Mouse (Mus musculus) embryonic facial prominence, embryonic 11.5 days (tissue): ENCODE measurements at regions not wholly inside any gene's neighbourhood (a gene's known extent, or its start where the extent isn't known, plus 50 kb on each side); places are given as distances from the start of the nearest gene placed in this dataset.

Experiments used
- ATAC-seq: fragments of 200-750 bp; cut with Nextera tagmentation; replicated peaks from 2 replicates; pipeline ENCODE4 v1.8.0; 2017; ENCODE audit warnings: low read depth; ENCODE audit not compliant: insufficient number of reproducible peaks, low FRiP score, low TSS enrichment
- DNase-seq: peaks from one replicate; pipeline ENCODE4 v3.0.0-alpha.2; 2015; ENCODE audit warnings: low spot score
- H3K27ac ChIP-seq: fragments of 300-500 bp; sonication (generic); replicated peaks from 2 replicates; pipeline ENCODE4 v1.5.1; 2014; ENCODE audit warnings: mild to moderate bottlenecking, low read depth, low read length, control low read depth
- H3K27me3 ChIP-seq: fragments of 300-500 bp; sonication (generic); 2 replicates; pipeline ENCODE4 v1.6.1; 2014; ENCODE audit warnings: mild to moderate bottlenecking, low read length, moderate library complexity, mixed read lengths; ENCODE audit not compliant: control insufficient read depth, insufficient read depth
- H3K36me3 ChIP-seq: fragments of 300-500 bp; sonication (generic); replicated peaks from 2 replicates; pipeline ENCODE4 v1.6.1; 2014; ENCODE audit warnings: low read depth, mild to moderate bottlenecking, low read length, moderate library complexity, mixed read lengths; ENCODE audit not compliant: control insufficient read depth, insufficient read depth
- H3K4me1 ChIP-seq: fragments of 300-500 bp; sonication (generic); 2 replicates; pipeline ENCODE4 v1.6.1; 2014; ENCODE audit warnings: low read length, mixed read lengths; ENCODE audit not compliant: control insufficient read depth, insufficient read depth
- H3K4me2 ChIP-seq: fragments of 300-500 bp; sonication (generic); 2 replicates; pipeline ENCODE4 v1.6.1; 2014; ENCODE audit warnings: low read depth, mild to moderate bottlenecking, control low read depth, low read length, moderate library complexity
- H3K4me3 ChIP-seq: fragments of 300-500 bp; sonication (generic); 2 replicates; pipeline ENCODE4 v1.5.1; 2014; ENCODE audit warnings: low read depth, low read length, control low read depth
- H3K9ac ChIP-seq: fragments of 300-500 bp; sonication (generic); replicated peaks from 2 replicates; pipeline ENCODE4 v1.6.1; 2014; ENCODE audit warnings: mild to moderate bottlenecking, control low read depth, low read length
- H3K9me3 ChIP-seq: fragments of 300-500 bp; sonication (generic); replicated peaks from 2 replicates; pipeline ENCODE4 v1.6.1; 2016; ENCODE audit warnings: mild to moderate bottlenecking, low read length, inconsistent platforms, mixed read lengths; ENCODE audit not compliant: control insufficient read depth
- WGBS: fragments of 180-500 bp; shearing (Covaris S2); extraction: QIAGEN DNeasy Blood & Tissue Kit; methylation state at CpG from one replicate; pipeline ENCODE4 v1.1.7; 2014; 5-methylcytosine and 5-hydroxymethylcytosine counted together

GRCm38 (mm10) chr8:8292577-8293247 lies 368.3 kb downstream of the Efnb2 start:
- Histone ChIP-seq H3K27me3 (no peaks in the 10 kb centered on the region), H3K4me1 (no peaks in the 10 kb centered on the region), H3K27ac (no peak overlapping the region), H3K9me3 (no peaks in the 10 kb centered on the region), H3K4me3 (no peak overlapping the region), H3K9ac (no peak overlapping the region), H3K36me3 (no peaks in the 10 kb centered on the region), H3K4me2 (no peak overlapping the region)
- 57% methylated on average over 6 of the region's 6 CpGs for WGBS
- ATAC-seq (no peak), DNase-seq (peak; percentile 35)

- ATAC-seq (no peak), DNase-seq (no peak)
- no peaks in the 10 kb centered on the region for H3K9me3 ChIP-seq
- H3K27ac ChIP-seq, result no peak overlapping the region
- H3K4me1 ChIP-seq, result no peaks in the 10 kb centered on the region
- no peak overlapping the region for H3K4me2 ChIP-seq
- WGBS, result 83% methylated on average over 4 of the region's 4 CpGs
- no peak overlapping the region for H3K4me3 ChIP-seq
- no peak overlapping the region for H3K9ac ChIP-seq
- H3K27me3 ChIP-seq, result no peaks in the 10 kb centered on the region
- H3K36me3 ChIP-seq, result no peaks in the 10 kb centered on the region
Observed at GRCm38 (mm10) chr8:8285876-8286275, 375.2 kb downstream of the Efnb2 start.

- ATAC-seq (no peak), DNase-seq (no peak)
- no peak overlapping the region for H3K27ac ChIP-seq
- WGBS, result 77% methylated on average over 1 of the region's 1 CpGs
- no peaks in the 10 kb centered on the region for H3K27me3 ChIP-seq
- H3K4me2 ChIP-seq, result no peak overlapping the region
- no peaks in the 10 kb centered on the region for H3K4me1 ChIP-seq
- H3K9ac ChIP-seq, result no peak overlapping the region
- no peaks in the 10 kb centered on the region for H3K36me3 ChIP-seq
- H3K9me3 ChIP-seq, result no peaks in the 10 kb centered on the region
- no peak overlapping the region for H3K4me3 ChIP-seq
Observed at GRCm38 (mm10) chr8:8274987-8275386, 386.1 kb downstream of the Efnb2 start.

DNA sequence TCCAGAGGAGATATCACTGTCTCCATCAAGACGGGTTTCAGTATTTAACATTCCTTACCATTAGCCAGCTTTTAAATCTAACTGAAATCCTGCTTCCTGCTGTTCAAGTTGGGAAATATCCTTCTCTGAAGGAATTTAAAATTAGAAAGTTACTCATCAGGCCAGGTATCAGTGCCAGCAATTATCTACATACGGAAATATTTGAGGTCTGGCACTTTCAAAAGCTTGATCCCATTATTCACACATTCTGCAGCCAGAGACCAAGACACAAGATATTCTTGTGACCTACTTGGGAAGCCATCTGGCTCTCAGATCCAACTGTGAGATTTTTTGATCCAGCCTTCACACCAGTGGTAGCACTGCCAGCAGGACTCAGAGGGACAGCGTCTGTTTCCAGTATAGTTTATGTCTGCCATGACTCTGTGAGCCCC lies 386.8 kb downstream of the Efnb2 start:
- 70% methylated on average over 3 of the region's 3 CpGs for WGBS
- Histone ChIP-seq H3K4me1 (no peaks in the 10 kb centered on the region), H3K36me3 (no peaks in the 10 kb centered on the region), H3K9ac (no peak overlapping the region), H3K27me3 (no peaks in the 10 kb centered on the region), H3K4me2 (no peak overlapping the region), H3K27ac (no peak overlapping the region), H3K4me3 (no peak overlapping the region), H3K9me3 (no peaks in the 10 kb centered on the region)
- no peak for ATAC-seq
- DNase-seq, result no peak

GRCm38 (mm10) chr8:8258855-8259254 lies 402.2 kb downstream of the Efnb2 start:
- H3K4me1 ChIP-seq, result no peaks in the 10 kb centered on the region
- no peak overlapping the region for H3K27ac ChIP-seq
- no peak overlapping the region for H3K4me2 ChIP-seq
- no peaks in the 10 kb centered on the region for H3K9me3 ChIP-seq
- peak; percentile 56; the same call in 1 of the 2 replicates for ATAC-seq
- no peaks in the 10 kb centered on the region for H3K36me3 ChIP-seq
- H3K4me3 ChIP-seq, result no peak overlapping the region
- DNase-seq, result no peak
- H3K27me3 ChIP-seq, result no peaks in the 10 kb centered on the region
- 75% methylated on average over 7 of the region's 7 CpGs for WGBS
- H3K9ac ChIP-seq, result no peak overlapping the region

- Histone ChIP-seq H3K4me2 (no peak overlapping the region), H3K27ac (no peak overlapping the region), H3K4me1 (no peaks in the 10 kb centered on the region), H3K4me3 (no peak overlapping the region), H3K9ac (no peak overlapping the region), H3K9me3 (no peaks in the 10 kb centered on the region), H3K27me3 (no peaks in the 10 kb centered on the region), H3K36me3 (no peaks in the 10 kb centered on the region)
- ATAC-seq, result no peak
- peak; percentile 54 for DNase-seq
- 6% methylated on average over 9 of the region's 9 CpGs for WGBS
Observed at GRCm38 (mm10) chr8:8258231-8258638, 402.8 kb downstream of the Efnb2 start.

DNA sequence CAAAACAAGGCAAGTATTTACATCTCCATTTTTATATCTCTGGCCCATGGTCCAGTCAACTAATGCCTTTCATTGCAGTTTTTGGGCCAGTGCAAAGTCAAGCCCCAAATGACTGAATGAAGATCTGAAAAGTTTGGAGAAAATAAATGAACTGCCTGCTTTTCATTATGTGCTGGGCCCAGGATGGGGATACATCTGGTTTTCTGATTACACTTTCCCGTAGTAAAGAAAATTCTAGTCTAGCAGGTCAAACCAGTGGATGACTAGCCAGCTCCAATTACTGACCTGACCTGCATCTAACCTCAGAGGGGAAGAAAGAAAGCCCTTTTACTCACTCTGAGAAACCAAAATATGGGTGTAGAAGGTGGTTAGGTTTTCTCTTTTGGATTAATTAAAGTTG lies 404.7 kb downstream of the Efnb2 start:
- Histone ChIP-seq H3K4me1 (no peaks in the 10 kb centered on the region), H3K27ac (no peak overlapping the region), H3K4me2 (no peak overlapping the region), H3K36me3 (no peaks in the 10 kb centered on the region), H3K27me3 (no peaks in the 10 kb centered on the region), H3K9ac (no peak overlapping the region), H3K9me3 (no peaks in the 10 kb centered on the region), H3K4me3 (no peak overlapping the region)
- 14% methylated on average over 1 of the region's 1 CpGs for WGBS
- ATAC-seq (no peak), DNase-seq (peak; percentile 76)

DNA sequence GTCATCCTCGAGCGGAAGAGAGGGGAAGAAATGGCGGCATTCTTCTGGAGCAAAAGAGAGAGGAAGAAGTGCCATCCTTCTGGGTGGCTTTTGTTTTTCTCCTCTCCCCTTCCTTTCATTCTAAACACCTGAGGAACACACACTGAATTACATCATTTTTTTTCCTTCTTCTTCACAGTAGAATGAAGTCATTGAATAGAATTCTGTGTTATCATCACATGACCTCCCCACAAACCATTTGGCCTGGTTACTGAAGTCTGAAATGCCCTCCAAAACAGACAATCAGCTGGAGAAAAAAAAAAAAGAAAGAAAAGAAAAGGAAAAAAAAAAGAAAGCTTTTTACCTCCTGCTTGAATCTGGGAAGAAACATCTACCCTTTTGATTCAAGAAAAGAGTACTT lies 406.6 kb downstream of the Efnb2 start:
- H3K4me1 ChIP-seq, result no peaks in the 10 kb centered on the region
- no peak overlapping the region for H3K27ac ChIP-seq
- H3K4me3 ChIP-seq, result no peak overlapping the region
- H3K9me3 ChIP-seq, result no peaks in the 10 kb centered on the region
- ATAC-seq, result no peak
- H3K27me3 ChIP-seq, result no peaks in the 10 kb centered on the region
- no peaks in the 10 kb centered on the region for H3K36me3 ChIP-seq
- WGBS, result 93% methylated on average over 3 of the region's 3 CpGs
- DNase-seq, result no peak
- no peak overlapping the region for H3K9ac ChIP-seq
- H3K4me2 ChIP-seq, result no peak overlapping the region
